Mouse (Mus musculus): ENCODE results near the gene Tbata.

Tbata gene

DNA sequence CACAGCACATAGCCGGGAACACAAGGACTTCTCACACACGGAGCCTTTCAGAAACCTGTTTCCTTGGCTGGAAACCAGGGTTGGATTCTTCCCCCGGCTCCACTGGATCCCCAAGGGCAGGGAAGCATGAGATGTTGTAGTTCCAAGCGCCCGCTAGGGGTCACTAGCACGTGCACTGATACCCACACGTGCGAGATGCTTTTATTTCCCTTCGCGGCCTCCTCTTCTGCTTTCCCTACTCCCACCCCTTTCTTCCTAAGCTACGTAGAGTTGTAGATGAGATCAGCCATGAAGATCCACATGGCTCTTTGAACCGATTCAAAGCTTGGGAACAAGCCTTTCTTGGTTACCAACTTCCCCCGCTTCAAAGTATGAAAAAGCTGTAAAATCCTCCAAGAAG, 40.0 kb downstream of the Tbata start:
- peak; percentile 60 for DNase-seq

DNA sequence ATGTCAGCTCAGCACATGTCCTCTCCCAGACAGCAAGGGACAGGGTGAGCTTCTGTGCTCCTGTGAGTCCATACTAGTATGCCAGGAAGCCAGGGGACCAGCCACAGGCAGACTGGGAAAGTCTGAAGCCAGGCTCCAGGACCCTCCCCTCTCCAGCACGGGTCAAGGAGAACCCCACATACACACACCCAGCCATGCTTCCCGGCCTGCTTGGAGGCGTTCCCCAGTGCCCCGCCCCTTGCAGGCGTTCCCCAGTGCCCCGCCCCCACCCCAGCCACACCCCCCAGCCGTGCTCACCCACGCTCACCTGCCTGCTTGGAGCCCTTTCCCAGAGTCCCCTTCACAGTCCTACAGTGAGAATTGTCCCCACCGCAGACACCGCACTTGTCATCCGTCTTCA, 41.1 kb downstream of the Tbata start:
- no peak for DNase-seq

DNA sequence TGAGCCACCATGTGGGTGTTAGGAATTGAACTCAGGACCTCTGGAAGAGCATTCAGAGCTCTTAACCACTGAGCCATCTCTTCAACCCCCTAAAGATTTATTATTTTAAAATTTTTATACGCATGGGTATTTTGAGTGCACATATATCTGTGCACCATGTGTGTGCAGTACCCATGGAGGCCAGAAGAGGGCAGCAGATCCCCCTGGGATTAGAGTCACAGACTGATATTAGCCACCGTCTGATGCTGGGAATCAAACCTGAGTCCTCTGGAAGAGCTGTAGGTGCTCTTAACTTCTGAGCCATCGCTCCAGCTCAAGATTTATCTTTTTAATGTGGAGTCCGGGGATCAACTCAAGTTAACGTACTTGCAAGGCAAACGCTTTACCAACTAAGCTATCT, 43.9 kb downstream of the Tbata start:
- no peak for DNase-seq

DNA sequence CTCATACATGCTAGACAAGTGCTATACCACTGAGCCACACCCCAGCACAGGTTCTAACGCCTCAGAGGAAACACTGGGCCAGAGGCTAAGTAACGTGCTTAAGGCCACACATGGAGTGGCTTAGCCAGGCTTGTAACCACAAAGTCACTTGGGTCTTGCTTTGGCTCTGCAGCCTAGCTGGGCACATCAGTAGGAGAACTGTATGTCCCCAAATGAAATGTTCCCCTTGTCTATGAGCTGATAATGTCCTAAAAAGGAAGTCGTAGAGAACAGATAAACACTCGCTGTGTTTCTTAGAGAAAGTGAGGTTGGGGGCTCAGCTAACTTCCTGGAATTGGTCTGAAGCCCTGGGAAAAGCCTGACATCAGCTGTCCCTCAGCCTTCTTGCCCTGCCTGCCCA, 44.4 kb downstream of the Tbata start:
- DNase-seq, result no peak

DNA sequence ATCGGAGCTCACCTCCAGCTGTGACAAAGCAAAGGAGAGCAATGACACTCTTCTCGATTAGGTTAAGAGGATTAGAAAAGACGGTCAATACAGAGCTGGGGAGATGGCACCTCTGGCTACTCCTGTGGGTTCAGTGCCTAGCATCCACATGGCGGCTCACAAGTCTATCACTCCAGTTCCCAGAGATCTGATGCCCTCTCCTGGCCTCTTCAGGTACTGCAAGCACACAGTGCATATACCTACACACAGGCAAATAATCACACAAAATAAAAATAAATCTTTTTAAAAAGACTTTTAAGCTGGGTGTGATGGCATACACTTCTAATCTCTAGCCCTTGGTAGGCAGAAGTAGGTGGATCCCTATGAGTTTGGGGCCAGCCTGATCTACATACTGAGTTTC, 47.6 kb downstream of the Tbata start:
- DNase-seq, result no peak

- DNase-seq, result no peak
Measured at GRCm38 (mm10) chr10:61225694-61226093, 53.9 kb downstream of the Tbata start.

DNA sequence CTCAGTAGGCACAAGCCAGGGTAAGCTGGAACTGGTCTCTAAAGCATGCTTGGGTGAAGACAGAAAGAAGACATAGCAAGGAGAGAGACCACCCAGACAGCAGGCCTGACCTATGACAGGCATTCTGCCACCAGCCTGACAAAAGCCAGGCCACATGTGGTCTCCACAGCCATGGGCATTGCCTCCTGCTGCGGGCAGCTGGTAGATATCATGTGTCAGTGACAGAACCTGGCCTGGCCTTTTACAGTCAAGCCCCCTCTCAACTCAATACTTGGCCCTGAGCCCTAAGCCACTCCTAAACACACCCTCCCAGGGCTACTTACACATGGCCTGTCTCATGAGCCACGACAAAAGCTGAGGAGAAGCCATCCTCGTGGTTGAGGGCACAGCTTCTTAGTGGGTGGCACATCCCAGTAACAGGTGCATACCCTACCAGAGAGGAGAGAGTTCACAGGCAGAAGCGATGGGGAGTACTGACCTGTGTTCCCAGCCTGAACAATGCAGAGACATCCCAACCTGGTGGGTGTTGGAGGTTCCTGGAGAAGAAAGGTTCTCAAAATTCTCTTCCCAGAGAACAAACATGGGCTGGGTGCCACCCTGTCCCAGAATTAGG, 55.1 kb downstream of the Tbata start:
- DNase-seq, result no peak

DNA sequence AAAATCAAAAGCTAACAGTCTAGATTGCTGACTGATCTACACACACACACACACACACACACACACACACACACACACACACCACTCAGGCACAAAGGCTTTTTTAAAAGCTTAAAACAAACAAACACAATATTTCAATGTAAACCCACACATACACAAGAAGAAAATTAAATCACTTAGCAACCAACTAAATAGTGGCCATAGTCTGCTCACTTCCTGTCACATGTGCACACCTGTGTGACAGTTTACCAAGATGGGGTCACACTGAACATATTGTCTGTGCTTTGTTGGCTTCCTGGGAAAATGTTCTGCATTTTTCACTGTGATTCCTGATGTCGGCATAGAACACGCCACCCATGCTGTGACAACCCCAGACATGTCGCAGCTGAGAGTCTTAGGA, 60.0 kb downstream of the Tbata start:
- no peak for DNase-seq

DNA sequence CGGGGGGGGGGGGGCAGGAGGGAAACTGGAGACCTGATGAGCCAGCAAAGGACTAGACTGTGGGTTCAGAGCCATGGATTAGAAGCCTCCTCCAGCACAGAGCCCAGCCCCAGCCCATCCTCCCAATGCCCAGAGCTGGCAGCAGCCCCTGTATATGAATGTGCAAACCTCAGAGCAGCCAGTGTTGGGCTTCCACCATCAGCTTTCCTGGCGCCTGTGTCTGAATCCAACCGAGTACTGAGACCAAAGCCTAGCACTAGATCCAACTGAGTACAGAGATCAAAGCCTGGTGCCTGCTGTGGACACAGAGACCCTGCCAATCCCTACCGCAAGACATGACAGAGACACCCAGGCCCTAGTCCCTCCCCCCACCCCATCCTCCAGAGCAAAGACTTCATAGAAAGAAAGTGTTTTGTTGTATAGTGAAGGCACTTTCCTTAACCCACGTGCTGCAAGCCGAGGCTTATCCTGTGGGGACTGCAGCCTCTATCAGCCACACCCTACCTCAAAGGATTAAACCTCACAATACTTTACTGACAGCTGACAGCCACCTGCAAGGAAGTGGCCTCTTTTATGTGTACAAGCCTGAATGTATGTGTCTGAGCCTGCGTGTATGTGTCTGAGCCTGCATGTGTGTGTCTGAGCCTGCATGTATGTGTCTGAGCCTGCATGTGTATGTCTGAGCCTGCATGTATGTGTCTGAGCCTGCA, 61.3 kb downstream of the Tbata start:
- no peak for DNase-seq

DNA sequence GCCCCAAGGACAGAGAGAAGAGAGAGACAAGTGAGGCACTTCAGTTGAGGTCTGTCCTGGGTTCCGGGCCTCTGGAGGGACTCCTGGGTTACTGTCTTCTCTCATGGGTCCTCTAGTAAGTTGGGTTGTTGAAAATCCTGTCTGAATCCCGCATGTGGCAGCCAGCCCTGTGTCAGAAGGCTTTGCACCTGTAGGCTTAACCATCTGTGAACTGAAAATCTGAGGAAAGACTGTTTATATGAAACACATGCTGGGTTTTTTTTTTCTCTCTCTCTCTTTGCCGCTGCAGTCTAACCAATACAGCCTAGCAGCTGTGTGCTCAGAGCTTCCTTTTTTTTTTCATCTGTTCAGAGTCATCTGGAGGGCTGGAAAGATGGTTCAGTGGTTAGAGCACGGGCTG, 62.6 kb downstream of the Tbata start:
- DNase-seq, result no peak

DNA sequence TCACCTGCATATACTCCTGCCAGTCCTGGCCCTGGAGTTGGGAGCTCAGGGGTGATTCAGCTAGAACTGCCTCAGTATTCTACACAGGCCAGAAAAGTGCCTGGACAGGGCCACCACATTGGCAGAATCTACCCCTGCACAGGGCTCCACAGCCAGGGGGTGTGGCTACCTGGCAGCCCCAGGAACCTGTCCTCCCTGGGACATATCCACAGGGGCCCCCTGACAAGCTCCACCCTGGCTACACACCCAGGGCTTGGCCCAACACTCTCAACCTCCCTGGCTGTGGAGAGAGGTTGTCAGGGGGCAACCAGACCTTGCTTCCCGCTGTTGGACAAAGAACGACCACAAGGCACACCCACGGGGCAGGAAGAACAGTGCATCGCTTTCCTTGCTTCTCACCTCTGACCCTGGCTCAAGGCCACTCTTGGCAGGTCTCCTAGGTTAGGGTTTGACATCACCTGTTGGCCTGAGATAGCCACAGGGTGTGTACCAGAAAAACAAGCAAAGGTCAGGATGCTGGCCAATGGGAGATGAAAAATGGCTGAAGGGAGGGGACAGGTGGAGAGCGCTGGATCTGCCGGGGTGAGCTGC, 64.0 kb downstream of the Tbata start:
- no peak for DNase-seq

GRCm38 (mm10) chr10:61236683-61237390, 65.1 kb downstream of the Tbata start:
- DNase-seq, result no peak

- no peak for DNase-seq
Measured at GRCm38 (mm10) chr10:61237391-61237785, 65.6 kb downstream of the Tbata start.

Measured in cerebellum, adult 9-10 months (tissue).